Mouse (Mus musculus) heart, postnatal 25 days (tissue): ENCODE data around the gene Klhdc1. TPM values are rescaled to one million over a fixed set of nuclear protein-coding genes. Genes with fewer than 3 reads are reported as not detected.

Experiments used
- DNase-seq: peaks from one replicate; pipeline ENCODE4 v3.0.0; 2022; ENCODE audit warnings: low spot score
- intact Hi-C: fragments of 180-260 bp; cut with DNase I; formaldehyde crosslinking; loops from one replicate; pipeline ENCODE4 v1.15.1; 2025
- total RNA-seq, 2 experiments: library from RNA; stranded (reverse); gene quantifications; 2 replicates each; pipeline ENCODE4 v1.2.3; 2021

Klhdc1 gene
- total RNA-seq, 2 experiments from 2014 or later, result 26.5 to 28.7 TPM

DNA sequence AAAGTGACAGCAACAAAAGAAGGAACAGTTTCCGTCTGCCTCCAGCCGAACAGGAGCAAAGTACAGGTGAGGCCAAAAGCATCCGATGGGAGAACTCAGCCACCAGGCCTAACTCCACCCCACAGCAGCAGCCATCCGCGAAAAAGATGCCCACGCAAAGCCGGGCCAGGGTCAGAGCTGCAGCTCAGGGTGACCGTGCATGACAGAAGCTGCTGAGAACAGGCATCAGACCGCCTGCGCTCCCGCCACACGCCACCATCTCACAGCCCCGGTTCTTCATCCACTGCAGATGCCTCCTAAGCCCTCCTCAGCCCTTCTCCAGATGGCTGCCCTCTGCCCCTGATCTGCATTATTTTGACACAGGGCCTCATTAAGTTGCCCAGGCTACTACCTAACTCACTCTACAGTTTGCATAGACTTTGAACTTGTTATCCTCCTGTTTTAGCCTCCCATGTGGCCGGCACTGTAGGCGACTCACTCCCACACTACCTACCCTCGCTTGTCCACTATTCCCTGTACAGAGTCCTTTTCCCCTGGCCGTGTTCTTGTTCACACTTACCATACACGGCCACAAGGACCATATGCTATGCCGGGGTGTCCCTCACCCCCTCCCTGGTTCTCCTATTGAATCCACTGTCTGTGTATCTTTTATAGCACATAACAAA lies 20.2 kb upstream of the Klhdc1 start:
- DNase-seq, result no peak
- intact Hi-C loops, result no loop called here

DNA sequence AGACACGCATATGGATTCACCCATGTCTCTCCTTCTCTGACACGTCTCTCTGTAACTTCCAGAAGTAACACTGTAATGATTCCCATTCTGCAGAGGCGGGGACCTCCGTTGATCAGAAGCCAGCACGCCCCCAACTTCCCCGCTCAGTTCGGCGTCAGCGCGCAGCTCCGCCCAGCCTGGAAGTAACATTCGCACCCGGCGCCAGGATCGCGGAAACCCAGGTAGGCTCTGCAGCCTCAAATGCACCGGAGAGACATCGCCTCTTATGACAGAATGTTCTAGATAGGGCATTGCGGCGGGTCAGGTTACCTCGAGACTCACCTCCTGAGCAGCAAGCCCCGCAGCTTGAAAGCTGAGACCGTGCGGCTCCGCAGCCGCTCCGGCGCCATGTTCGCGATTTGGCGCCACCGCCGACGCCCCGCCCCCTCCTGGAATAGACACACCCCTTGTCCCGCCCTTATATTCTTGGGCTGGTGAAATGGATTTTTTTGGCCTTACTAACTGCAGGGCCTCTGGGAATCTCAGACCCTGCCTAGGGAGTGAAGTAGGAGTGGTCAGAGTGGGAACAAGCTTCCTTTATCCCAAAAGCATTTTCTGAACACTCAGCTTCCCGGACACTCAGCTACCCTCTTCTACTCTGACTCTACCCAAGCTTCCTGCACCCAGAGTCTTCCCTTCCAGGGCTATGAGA lies 13.1 kb upstream of the Klhdc1 start, which contains the start of gene Pole2:
Gene Pole2, minus strand, starts transcription at position 420 of the 691 bp plus-strand sequence.
- DNase-seq, result peak; percentile 78
- intact Hi-C loops, result loop anchor here (5.0 kb wide), 1 partner anchor 69 kb away; the partner anchor contains the start of gene Klhdc2

- intact Hi-C loops, result loop anchor here (5.0 kb wide), 1 partner anchor 68 kb away; the partner anchor contains the start of gene Klhdc2
- DNase-seq, result no peak
Measured at GRCm38 (mm10) chr12:69229251-69229650, 11.7 kb upstream of the Klhdc1 start.

DNA sequence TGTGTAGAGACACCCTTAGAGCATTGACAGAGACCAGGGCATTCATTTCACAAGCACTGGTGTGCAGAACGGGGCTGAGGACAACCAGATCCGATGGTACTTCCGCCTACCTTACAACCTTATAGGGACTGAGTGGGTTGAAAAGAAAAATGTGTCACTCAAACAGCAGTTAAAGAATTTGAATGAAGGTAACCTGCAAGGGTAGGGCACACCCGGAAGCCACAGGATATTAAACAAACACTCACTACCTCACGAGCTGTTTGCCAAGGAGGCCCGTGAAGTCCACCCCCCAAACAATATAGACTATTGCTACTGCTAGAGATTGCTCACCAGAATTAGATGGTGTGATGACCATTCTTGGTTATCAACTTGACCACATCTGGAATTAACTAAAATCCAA lies 5.2 kb upstream of the Klhdc1 start:
- no peak for DNase-seq
- intact Hi-C loops, result no loop called here

DNA sequence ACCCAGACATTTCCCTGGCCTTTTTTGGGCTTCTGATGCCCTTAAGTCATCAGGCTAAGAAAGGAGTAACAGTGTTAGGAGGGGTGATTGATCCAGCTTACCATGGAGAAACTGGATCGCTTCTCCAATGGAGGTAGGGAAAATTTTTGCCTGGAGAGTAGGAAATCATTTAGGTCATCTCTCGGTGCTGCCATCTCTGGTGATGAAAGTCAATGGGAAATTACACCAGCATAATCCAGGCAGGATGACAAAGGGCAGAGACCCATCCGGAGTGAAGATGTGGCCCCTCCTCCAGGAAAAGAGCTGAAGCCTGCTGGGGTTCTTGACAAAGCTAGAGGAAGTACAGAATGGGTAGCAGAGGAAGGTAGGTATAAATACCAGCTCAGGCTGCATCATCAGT lies 2.7 kb upstream of the Klhdc1 start:
- DNase-seq, result no peak
- intact Hi-C loops, result no loop called here

GRCm38 (mm10) chr12:69241405-69241770 lies 412 bp downstream of the Klhdc1 start:
- DNase-seq, result no peak
- intact Hi-C loops, result no loop called here

DNA sequence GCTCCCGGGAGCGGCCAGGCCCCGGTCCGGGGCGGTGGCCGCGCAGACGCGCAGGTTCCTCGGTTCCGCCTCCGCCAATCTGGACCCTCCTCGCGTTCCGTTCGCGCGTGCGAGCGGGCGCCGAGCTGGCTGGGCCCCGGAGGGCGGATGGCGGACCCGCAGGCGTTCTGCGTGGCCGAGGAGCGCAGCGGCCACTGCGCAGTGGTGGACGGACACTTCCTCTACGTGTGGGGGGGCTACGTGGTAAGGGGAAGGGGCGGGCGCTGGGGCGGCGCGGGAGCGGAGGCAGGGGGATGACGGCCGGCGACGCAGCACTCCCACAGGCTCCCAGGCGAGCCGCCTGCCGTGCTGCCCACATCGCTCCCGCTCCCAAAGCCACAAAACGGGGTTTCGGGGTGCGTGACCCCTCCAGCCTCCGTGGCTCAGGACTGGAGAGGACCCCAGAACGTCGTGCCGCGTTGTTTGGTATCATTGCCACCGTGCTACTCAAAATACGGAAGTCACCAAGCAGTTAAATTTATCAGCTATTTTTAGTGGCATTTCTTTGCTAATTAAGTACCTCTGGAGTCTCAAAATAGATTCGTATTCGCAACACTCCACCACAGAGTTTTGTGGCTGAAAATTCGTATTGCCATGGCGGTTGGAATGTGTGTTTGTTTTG lies 925 bp downstream of the Klhdc1 start:
- DNase-seq, result peak; percentile 51
- intact Hi-C loops, result loop anchor here (2.0 kb wide), 1 partner anchor 55 kb away; the partner anchor contains the start of gene Klhdc2

DNA sequence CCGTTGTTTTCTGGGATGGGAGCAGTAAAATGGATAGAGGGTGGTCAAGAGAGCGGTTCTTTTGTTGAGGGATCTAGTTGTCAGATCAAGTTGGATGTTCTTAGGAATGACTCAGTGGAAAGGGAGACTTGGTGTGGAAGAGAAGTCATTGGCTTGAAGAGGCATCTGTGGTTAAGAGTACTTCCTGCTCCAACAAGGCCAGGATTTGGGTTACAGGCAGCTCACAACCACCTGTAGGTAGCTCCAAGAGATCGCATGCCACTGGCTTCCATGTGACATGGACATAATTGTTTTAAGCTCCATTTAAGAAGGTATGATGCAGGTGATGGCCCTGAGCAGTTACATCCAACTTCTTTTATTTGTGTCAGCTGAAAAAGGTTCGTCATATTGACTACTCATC lies 8.8 kb downstream of the Klhdc1 start:
- intact Hi-C loops, result no loop called here
- no peak for DNase-seq

- intact Hi-C loops, result no loop called here
- no peak for DNase-seq
Measured at GRCm38 (mm10) chr12:69250756-69251155, 9.8 kb downstream of the Klhdc1 start.

DNA sequence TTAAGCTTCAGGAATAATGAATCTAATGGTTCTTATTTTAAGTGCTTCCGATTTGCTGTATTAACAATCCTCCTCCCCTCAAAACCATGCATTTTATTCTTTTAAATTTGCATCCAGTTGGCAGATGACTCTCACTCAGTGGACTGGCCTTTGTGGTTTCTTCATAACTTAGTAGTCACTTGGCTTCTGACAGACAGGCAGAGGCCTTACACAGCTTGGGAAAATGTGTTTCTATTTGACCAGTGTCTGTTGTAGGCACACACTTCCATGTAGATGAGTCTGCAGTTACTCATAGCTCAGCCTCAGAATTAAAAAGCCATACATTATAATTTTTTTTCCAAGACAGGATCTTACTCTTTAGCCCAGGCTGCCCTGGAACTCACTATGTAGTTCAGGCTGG lies 12.8 kb downstream of the Klhdc1 start:
- no peak for DNase-seq
- intact Hi-C loops, result no loop called here

- no peak for DNase-seq
Measured at GRCm38 (mm10) chr12:69257836-69258235, 16.9 kb downstream of the Klhdc1 start.

DNA sequence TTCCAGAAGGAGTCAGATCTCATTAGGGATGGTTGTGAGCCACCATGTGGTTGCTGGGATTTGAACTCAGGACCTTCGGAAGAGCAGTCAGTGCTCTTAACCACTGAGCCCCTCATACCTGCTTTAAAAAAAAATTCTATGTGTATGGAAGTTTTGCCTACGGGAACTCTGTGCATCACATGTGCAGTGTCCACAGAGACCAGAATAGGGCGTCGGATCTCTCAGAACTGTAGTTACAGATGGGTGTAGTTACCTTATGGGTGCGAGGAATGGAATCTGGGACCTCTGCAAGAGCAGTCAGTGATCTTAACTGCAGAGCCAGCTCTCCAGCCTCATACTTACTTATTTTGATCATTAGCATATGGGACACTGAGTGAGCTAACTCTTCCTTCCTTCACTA lies 21.3 kb downstream of the Klhdc1 start:
- DNase-seq, result no peak
- intact Hi-C loops, result no loop called here

More at GRCm38 (mm10) chr12:69257836-69258235, 16.9 kb downstream of the Klhdc1 start:
- intact Hi-C loops, result no loop called here

- no peak for DNase-seq
- intact Hi-C loops, result no loop called here
Measured at GRCm38 (mm10) chr12:69265031-69265430, 24.1 kb downstream of the Klhdc1 start.

DNA sequence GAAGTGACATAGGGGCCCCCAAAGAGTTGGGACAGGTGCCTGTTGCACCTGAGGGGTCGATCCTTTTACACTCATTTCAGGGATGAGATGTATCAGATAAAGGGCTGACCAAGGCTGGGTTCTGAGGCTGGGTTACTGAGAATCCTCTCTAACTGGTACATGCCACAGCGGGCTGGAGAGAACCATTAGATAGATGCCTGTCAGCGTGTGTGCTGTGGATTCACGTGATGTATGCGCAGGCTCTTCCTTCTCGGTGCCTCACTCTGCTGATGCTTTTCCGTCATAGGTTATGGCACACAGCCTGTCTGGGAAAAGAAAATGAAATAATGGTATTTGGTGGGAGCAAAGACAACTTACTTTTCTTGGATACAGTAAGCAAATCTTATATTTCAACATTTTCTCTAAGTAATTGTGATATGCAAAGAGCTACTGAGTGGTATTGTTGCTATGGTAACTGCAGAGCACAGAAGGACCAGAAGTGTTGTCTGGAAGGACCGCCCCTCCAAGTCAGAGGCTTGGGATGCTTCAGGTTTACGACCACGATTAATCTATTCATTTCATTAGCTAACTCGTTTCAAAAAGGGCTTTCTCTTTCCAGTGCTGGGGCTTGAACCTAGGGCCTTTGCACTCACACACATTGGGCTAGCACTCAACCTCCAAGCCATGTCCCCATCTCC lies 27.1 kb downstream of the Klhdc1 start:
- DNase-seq, result no peak
- intact Hi-C loops, result no loop called here

DNA sequence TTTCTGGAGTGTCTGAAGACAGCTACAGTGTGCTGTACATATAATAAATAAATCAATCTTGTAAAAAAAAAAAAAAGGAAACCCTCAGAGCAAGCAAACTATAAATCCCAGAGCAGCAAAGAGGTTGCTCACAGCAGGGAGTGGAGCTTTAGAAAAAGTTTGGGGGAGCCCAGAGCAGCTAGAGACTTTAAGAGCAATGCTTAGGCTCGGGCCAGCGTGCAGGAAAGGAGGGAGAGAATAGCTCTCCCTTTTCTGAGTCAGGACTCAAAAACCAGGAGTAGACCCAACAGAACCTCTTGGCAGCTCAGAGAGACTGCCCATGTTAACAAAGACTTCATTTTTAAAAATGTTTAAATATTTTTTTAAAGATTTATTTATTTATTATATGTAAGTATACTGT lies 28.0 kb downstream of the Klhdc1 start:
- intact Hi-C loops, result no loop called here
- no peak for DNase-seq

GRCm38 (mm10) chr12:69279931-69280469 lies 39.0 kb downstream of the Klhdc1 start:
- no peak for DNase-seq
- intact Hi-C loops, result no loop called here

DNA sequence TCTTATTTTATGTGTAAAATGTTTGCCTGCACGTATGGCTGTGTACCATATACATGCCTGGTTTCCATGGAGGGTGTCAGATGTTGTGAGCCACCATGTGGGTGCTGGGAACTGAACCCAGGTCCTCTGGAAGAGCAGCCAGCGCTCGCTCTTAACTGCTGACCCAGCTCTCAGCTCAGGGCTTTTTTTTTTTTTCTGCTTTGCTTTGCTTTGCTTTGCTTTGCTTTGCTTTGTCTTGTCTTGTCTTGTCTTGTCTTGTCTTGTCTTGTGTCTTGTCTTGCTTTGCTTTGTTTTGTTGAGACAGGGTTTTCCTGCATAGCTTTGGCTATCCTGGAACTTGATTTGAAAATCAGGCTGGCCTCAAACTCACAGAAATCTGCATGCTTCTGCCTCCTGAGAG lies 39.9 kb downstream of the Klhdc1 start:
- intact Hi-C loops, result no loop called here
- DNase-seq, result no peak

- DNase-seq, result no peak
- intact Hi-C loops, result no loop called here
Measured at GRCm38 (mm10) chr12:69283146-69283545, 42.2 kb downstream of the Klhdc1 start.

DNA sequence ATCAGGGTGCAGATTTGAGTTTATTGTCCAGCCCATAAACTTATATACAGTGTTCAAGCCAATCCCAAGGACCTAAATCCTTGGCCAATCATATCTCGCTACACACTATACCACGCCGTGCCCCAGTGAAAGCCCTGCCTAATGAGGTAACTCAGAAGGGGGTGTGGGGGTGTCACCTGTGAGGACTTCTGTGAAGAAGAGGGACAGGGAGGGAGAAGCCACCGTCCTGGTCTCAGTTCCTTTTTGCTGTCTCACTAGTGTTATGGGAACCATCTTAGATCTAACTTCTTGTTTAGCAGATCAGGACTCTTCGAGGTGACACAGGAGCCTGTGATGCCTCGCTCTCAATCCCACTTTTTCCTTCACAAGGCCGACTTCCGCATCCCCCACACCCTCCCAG lies 46.6 kb downstream of the Klhdc1 start:
- intact Hi-C loops, result no loop called here
- no peak for DNase-seq

GRCm38 (mm10) chr12:69288699-69289098 lies 47.7 kb downstream of the Klhdc1 start:
- DNase-seq, result no peak
- intact Hi-C loops, result no loop called here
